Mouse (Mus musculus) liver, embryonic 14.5 days (tissue): ENCODE data around the gene Hacd1. TPM values are rescaled to one million over a fixed set of nuclear protein-coding genes. Genes with fewer than 3 reads are reported as not detected.

Experiments used
- ATAC-seq: fragments of 200-750 bp; cut with Nextera tagmentation; 2 replicates; pipeline ENCODE4 v1.8.0; 2017; ENCODE audit warnings: moderate number of reproducible peaks, mild to moderate bottlenecking, moderate library complexity; ENCODE audit not compliant: insufficient read depth
- DNase-seq, 3 experiments: peaks; one replicate each; pipeline ENCODE4 v3.0.0-alpha.2; 2012 to 2013; ENCODE audit warnings: low read depth in 3 of 3, low spot score in 3 of 3
- H3K27ac ChIP-seq: fragments of 300-500 bp; sonication (generic); 2 replicates; pipeline ENCODE4 v1.5.1; 2014; ENCODE audit warnings: moderate library complexity, mild to moderate bottlenecking, control low read depth, inconsistent platforms
- H3K27me3 ChIP-seq: fragments of 300-500 bp; sonication (generic); 2 replicates; pipeline ENCODE4 v1.6.1; 2014; ENCODE audit warnings: mild to moderate bottlenecking, low read length, moderate library complexity; ENCODE audit not compliant: control insufficient read depth, insufficient read depth
- H3K36me3 ChIP-seq: fragments of 300-500 bp; sonication (generic); replicated peaks from 2 replicates; pipeline ENCODE4 v1.6.1; 2014; ENCODE audit warnings: low read depth; ENCODE audit not compliant: control insufficient read depth, insufficient read depth
- H3K4me1 ChIP-seq, 2 experiments: fragments of 200-500 bp in 1 of 2; fragments of 300-500 bp in 1 of 2; sonication (generic) in 1 of 2; replicated peaks; 2 replicates each; pipeline ENCODE4 v1.6.1; 2012 to 2014; ENCODE audit warnings: antibody characterized with exemption in 1 of 2, inconsistent platforms in 1 of 2, low read length in 1 of 2; ENCODE audit not compliant: control insufficient read depth in 2 of 2, insufficient read depth in 2 of 2
- H3K4me2 ChIP-seq: fragments of 300-500 bp; sonication (generic); 2 replicates; pipeline ENCODE4 v1.6.1; 2014; ENCODE audit warnings: low read depth, mild to moderate bottlenecking, control low read depth, moderate library complexity
- H3K4me3 ChIP-seq, 2 experiments: fragments of 200-500 bp in 1 of 2; fragments of 300-500 bp in 1 of 2; sonication (generic) in 1 of 2; 2 replicates each; pipeline ENCODE4 v1.5.1; 2012 to 2014; ENCODE audit warnings: low read depth in 2 of 2, low read length in 2 of 2, mild to moderate bottlenecking in 2 of 2, control low read depth in 1 of 2, inconsistent platforms in 1 of 2, moderate library complexity in 1 of 2; ENCODE audit not compliant: insufficient read depth in 1 of 2
- H3K9ac ChIP-seq: fragments of 300-500 bp; sonication (generic); replicated peaks from 2 replicates; pipeline ENCODE4 v1.6.1; 2014; ENCODE audit warnings: mild to moderate bottlenecking, control low read depth, moderate library complexity
- H3K9me3 ChIP-seq: fragments of 300-500 bp; sonication (generic); 2 replicates; pipeline ENCODE4 v1.6.1; 2016; ENCODE audit warnings: low read length, mixed read lengths; ENCODE audit not compliant: control insufficient read depth
- CTCF ChIP-seq: IDR thresholded peaks from 2 replicates; pipeline ENCODE4 v1.5.1; 2016; ENCODE audit warnings: antibody characterized with exemption, low read depth, control low read depth
- EP300 ChIP-seq: IDR thresholded peaks from 2 replicates; pipeline ENCODE4 v1.6.1; 2016; ENCODE audit warnings: antibody characterized with exemption, low read depth
- WGBS: fragments of 180-500 bp; shearing (Covaris S2); extraction: QIAGEN DNeasy Blood & Tissue Kit; methylation state at CpG from one replicate; pipeline ENCODE4 v1.1.7; 2014; ENCODE audit not compliant: insufficient replicate concordance; 5-methylcytosine and 5-hydroxymethylcytosine counted together
- polyA plus RNA-seq, 2 experiments: library from polyadenylated mRNA; depleted of rRNA in 1 of 2; stranded (reverse) in 1 of 2; unstranded in 1 of 2; fragments of >200 nt; fragmentation: Nextera tagmentation in 1 of 2; extraction: Ambion mirVana in 1 of 2; gene quantifications; 2 replicates each; pipeline versions ENCODE4 v1.2.1 to v1.2.3; 2012 to 2014

Hacd1 gene
- polyA plus RNA-seq, 2 experiments, result 30.3 to 58.0 TPM

DNA sequence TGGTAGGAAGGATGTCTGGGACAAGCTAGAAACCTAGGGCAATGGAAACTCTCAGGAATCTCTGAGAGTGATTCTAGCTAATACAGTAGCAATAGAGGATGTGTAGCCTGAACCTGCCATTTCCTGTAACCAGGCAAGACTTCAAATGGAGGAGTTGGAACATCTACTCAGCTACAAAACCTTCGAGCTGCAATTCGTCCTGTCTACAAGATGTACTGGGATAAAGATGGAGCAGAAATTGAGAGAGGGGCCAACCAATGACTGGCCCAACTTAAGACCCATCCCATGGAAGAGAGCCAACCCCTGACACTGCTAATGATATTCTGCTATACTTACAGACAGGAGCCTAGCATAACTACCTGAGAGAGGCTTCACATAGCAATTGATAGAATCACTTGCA, 255.3 kb downstream of the Hacd1 start:
- no peak for DNase-seq
- WGBS, result 54% methylated on average over 2 of the region's 2 CpGs
- ATAC-seq, result no peak

More for the DNA sequence above, 255.3 kb downstream of the Hacd1 start:
- Histone ChIP-seq H3K27ac (no peak overlapping the region), H3K4me3 (no peak overlapping the region), H3K27me3 (no peaks in the 10 kb centered on the region), H3K36me3 (no peaks in the 10 kb centered on the region), H3K9me3 (no peaks in the 10 kb centered on the region), H3K4me1 (no peaks in the 10 kb centered on the region), H3K4me2 (no peak overlapping the region), H3K9ac (no peak overlapping the region)
- TF ChIP-seq CTCF (no peak), EP300 (no peak)

Other genes starting within 250 kb of the Hacd1 start
- 8.3 and 10.4 TPM in 2 replicates for gene Stam, start 18.0 kb upstream of the Hacd1 start, polyA plus RNA-seq (2012; rRNA removed)
- gene Stam, start 18.0 kb upstream of the Hacd1 start, polyA plus RNA-seq (2014; fragmentation: Nextera tagmentation; extraction: Ambion mirVana), result 24.8 and 25.6 TPM in 2 replicates
- 0.05 and 0.06 TPM in 2 replicates for gene Tmem236, start 118.4 kb upstream of the Hacd1 start, polyA plus RNA-seq (2012; rRNA removed)
- 0.06 and 0.09 TPM in 2 replicates for gene Tmem236, start 118.4 kb upstream of the Hacd1 start, polyA plus RNA-seq (2014; fragmentation: Nextera tagmentation; extraction: Ambion mirVana)
- 3.9 and 5.6 TPM in 2 replicates for gene Mrc1, start 173.3 kb upstream of the Hacd1 start, polyA plus RNA-seq (2012; rRNA removed)
- 8.1 and 8.3 TPM in 2 replicates for gene Mrc1, start 173.3 kb upstream of the Hacd1 start, polyA plus RNA-seq (2014; fragmentation: Nextera tagmentation; extraction: Ambion mirVana)